Mouse (Mus musculus): ENCODE data around the gene Timp4. TPM values are rescaled to one million over a fixed set of nuclear protein-coding genes. Genes with fewer than 3 reads are reported as not detected.

The Timp4 gene
- polyA plus RNA-seq, 1 experiment = not detected

- H3K9ac ChIP-seq (ENCODE audit: low read depth, poor library complexity, severe bottlenecking) = no peak overlapping the region
- H3K4me3 ChIP-seq (ENCODE audit: low read depth, low read length) = no peak overlapping the region
- H3K27ac ChIP-seq (ENCODE audit: insufficient read depth, low read length) = no peak overlapping the region
- no peak for TF ChIP-seq CTCF (IDR thresholded peaks at IDR 0.05; ENCODE audit: low read depth, low read length)
- no peak for TF ChIP-seq POLR2A (IDR thresholded peaks at IDR 0.05; ENCODE audit: insufficient read depth, low read length)
- no peak for TF ChIP-seq EP300 (IDR thresholded peaks at IDR 0.05; ENCODE audit: insufficient read depth, low read depth, low read length)
- no peaks in the 10 kb centered on the region for H3K4me1 ChIP-seq (ENCODE audit: control insufficient read depth, insufficient read depth, low read length)
- H3K9me3 ChIP-seq (replicated peaks; ENCODE audit: control insufficient read depth, insufficient read depth, low read length, poor library complexity, severe bottlenecking) = no peaks in the 10 kb centered on the region
- no peaks in the 10 kb centered on the region for H3K27me3 ChIP-seq (ENCODE audit: control insufficient read depth, insufficient read depth, low read length, poor library complexity, severe bottlenecking)
- no peaks in the 10 kb centered on the region for H3K36me3 ChIP-seq (ENCODE audit: control insufficient read depth, insufficient read depth, low read length, poor library complexity, severe bottlenecking)
These were observed 26.5 kb downstream of the Timp4 start for GRCm38 (mm10) chr6:115225519-115225918.

GRCm38 (mm10) chr6:115221215-115221641 is 30.8 kb downstream of the Timp4 start:
- H3K27ac ChIP-seq (ENCODE audit: insufficient read depth, low read length) = no peak overlapping the region
- no peaks in the 10 kb centered on the region for H3K9me3 ChIP-seq (replicated peaks; ENCODE audit: control insufficient read depth, insufficient read depth, low read length, poor library complexity, severe bottlenecking)
- TF ChIP-seq POLR2A (IDR thresholded peaks at IDR 0.05; ENCODE audit: insufficient read depth, low read length) = no peak
- no peak for TF ChIP-seq CTCF (IDR thresholded peaks at IDR 0.05; ENCODE audit: low read depth, low read length)
- TF ChIP-seq EP300 (IDR thresholded peaks at IDR 0.05; ENCODE audit: insufficient read depth, low read depth, low read length) = no peak
- no peaks in the 10 kb centered on the region for H3K27me3 ChIP-seq (ENCODE audit: control insufficient read depth, insufficient read depth, low read length, poor library complexity, severe bottlenecking)
- no peak overlapping the region for H3K4me3 ChIP-seq (ENCODE audit: low read depth, low read length)
- H3K4me1 ChIP-seq (ENCODE audit: control insufficient read depth, insufficient read depth, low read length) = no peaks in the 10 kb centered on the region
- H3K9ac ChIP-seq (ENCODE audit: low read depth, poor library complexity, severe bottlenecking) = no peak overlapping the region
- no peaks in the 10 kb centered on the region for H3K36me3 ChIP-seq (ENCODE audit: control insufficient read depth, insufficient read depth, low read length, poor library complexity, severe bottlenecking)

- no peak for TF ChIP-seq EP300 (IDR thresholded peaks at IDR 0.05; ENCODE audit: insufficient read depth, low read depth, low read length)
- TF ChIP-seq POLR2A (IDR thresholded peaks at IDR 0.05; ENCODE audit: insufficient read depth, low read length) = no peak
- TF ChIP-seq CTCF (IDR thresholded peaks at IDR 0.05; ENCODE audit: low read depth, low read length) = no peak
- H3K27ac ChIP-seq (ENCODE audit: insufficient read depth, low read length) = no peak overlapping the region
- no peak overlapping the region for H3K4me3 ChIP-seq (ENCODE audit: low read depth, low read length)
These were observed 38.9 kb downstream of the Timp4 start for GRCm38 (mm10) chr6:115213129-115213528.

GRCm38 (mm10) chr6:115212132-115212903 is 39.7 kb downstream of the Timp4 start:
- H3K9me3 ChIP-seq (replicated peaks; ENCODE audit: control insufficient read depth, insufficient read depth, low read length, poor library complexity, severe bottlenecking) = no peaks in the 10 kb centered on the region
- no peak overlapping the region for H3K27ac ChIP-seq (ENCODE audit: insufficient read depth, low read length)
- H3K4me1 ChIP-seq (ENCODE audit: control insufficient read depth, insufficient read depth, low read length) = no peaks in the 10 kb centered on the region
- H3K36me3 ChIP-seq (ENCODE audit: control insufficient read depth, insufficient read depth, low read length, poor library complexity, severe bottlenecking) = no peaks in the 10 kb centered on the region
- no peak overlapping the region for H3K9ac ChIP-seq (ENCODE audit: low read depth, poor library complexity, severe bottlenecking)
- TF ChIP-seq POLR2A (IDR thresholded peaks at IDR 0.05; ENCODE audit: insufficient read depth, low read length) (no peak), EP300 (IDR thresholded peaks at IDR 0.05; ENCODE audit: insufficient read depth, low read depth, low read length) (no peak), CTCF (IDR thresholded peaks at IDR 0.05; ENCODE audit: low read depth, low read length) (no peak)
- H3K4me3 ChIP-seq (ENCODE audit: low read depth, low read length) = no peak overlapping the region
- H3K27me3 ChIP-seq (ENCODE audit: control insufficient read depth, insufficient read depth, low read length, poor library complexity, severe bottlenecking) = no peaks in the 10 kb centered on the region

More at GRCm38 (mm10) chr6:115213129-115213528, 38.9 kb downstream of the Timp4 start:
- Histone ChIP-seq H3K9ac (ENCODE audit: low read depth, poor library complexity, severe bottlenecking) (no peak overlapping the region), H3K36me3 (ENCODE audit: control insufficient read depth, insufficient read depth, low read length, poor library complexity, severe bottlenecking) (no peaks in the 10 kb centered on the region), H3K9me3 (replicated peaks; ENCODE audit: control insufficient read depth, insufficient read depth, low read length, poor library complexity, severe bottlenecking) (no peaks in the 10 kb centered on the region), H3K27me3 (ENCODE audit: control insufficient read depth, insufficient read depth, low read length, poor library complexity, severe bottlenecking) (no peaks in the 10 kb centered on the region), H3K4me1 (ENCODE audit: control insufficient read depth, insufficient read depth, low read length) (no peaks in the 10 kb centered on the region)

- TF ChIP-seq EP300 (IDR thresholded peaks at IDR 0.05; ENCODE audit: insufficient read depth, low read depth, low read length) (no peak), CTCF (IDR thresholded peaks at IDR 0.05; ENCODE audit: low read depth, low read length) (no peak), POLR2A (IDR thresholded peaks at IDR 0.05; ENCODE audit: insufficient read depth, low read length) (no peak)
- H3K4me3 ChIP-seq (ENCODE audit: low read depth, low read length) = no peak overlapping the region
- H3K36me3 ChIP-seq (ENCODE audit: control insufficient read depth, insufficient read depth, low read length, poor library complexity, severe bottlenecking) = no peaks in the 10 kb centered on the region
- H3K9me3 ChIP-seq (replicated peaks; ENCODE audit: control insufficient read depth, insufficient read depth, low read length, poor library complexity, severe bottlenecking) = no peaks in the 10 kb centered on the region
- no peaks in the 10 kb centered on the region for H3K4me1 ChIP-seq (ENCODE audit: control insufficient read depth, insufficient read depth, low read length)
- H3K9ac ChIP-seq (ENCODE audit: low read depth, poor library complexity, severe bottlenecking) = no peak overlapping the region
- H3K27ac ChIP-seq (ENCODE audit: insufficient read depth, low read length) = no peak overlapping the region
- H3K27me3 ChIP-seq (ENCODE audit: control insufficient read depth, insufficient read depth, low read length, poor library complexity, severe bottlenecking) = no peaks in the 10 kb centered on the region
These were observed 41.2 kb downstream of the Timp4 start for GRCm38 (mm10) chr6:115210820-115211219.

- Histone ChIP-seq H3K27me3 (ENCODE audit: control insufficient read depth, insufficient read depth, low read length, poor library complexity, severe bottlenecking) (no peaks in the 10 kb centered on the region), H3K4me1 (ENCODE audit: control insufficient read depth, insufficient read depth, low read length) (no peaks in the 10 kb centered on the region), H3K27ac (ENCODE audit: insufficient read depth, low read length) (no peak overlapping the region), H3K9ac (ENCODE audit: low read depth, poor library complexity, severe bottlenecking) (no peak overlapping the region), H3K9me3 (replicated peaks; ENCODE audit: control insufficient read depth, insufficient read depth, low read length, poor library complexity, severe bottlenecking) (no peaks in the 10 kb centered on the region), H3K4me3 (ENCODE audit: low read depth, low read length) (no peak overlapping the region), H3K36me3 (ENCODE audit: control insufficient read depth, insufficient read depth, low read length, poor library complexity, severe bottlenecking) (no peaks in the 10 kb centered on the region)
- TF ChIP-seq POLR2A (IDR thresholded peaks at IDR 0.05; ENCODE audit: insufficient read depth, low read length) = no peak
- TF ChIP-seq EP300 (IDR thresholded peaks at IDR 0.05; ENCODE audit: insufficient read depth, low read depth, low read length) = no peak
- no peak for TF ChIP-seq CTCF (IDR thresholded peaks at IDR 0.05; ENCODE audit: low read depth, low read length)
These were observed 41.8 kb downstream of the Timp4 start for GRCm38 (mm10) chr6:115210187-115210586.

Measured in ES-Bruce4 (cell line).